Mouse (Mus musculus): ENCODE data around the gene Gja1. TPM values are rescaled to one million over a fixed set of nuclear protein-coding genes. Genes with fewer than 3 reads are reported as not detected.

Gja1 gene
- 10 to 100 TPM in 1 of 2 experiments, 1 to 10 TPM in 1; 7.7 to 56.8 TPM for polyA plus RNA-seq (2012; fragmentation: generic; extraction: Trizol)

DNA sequence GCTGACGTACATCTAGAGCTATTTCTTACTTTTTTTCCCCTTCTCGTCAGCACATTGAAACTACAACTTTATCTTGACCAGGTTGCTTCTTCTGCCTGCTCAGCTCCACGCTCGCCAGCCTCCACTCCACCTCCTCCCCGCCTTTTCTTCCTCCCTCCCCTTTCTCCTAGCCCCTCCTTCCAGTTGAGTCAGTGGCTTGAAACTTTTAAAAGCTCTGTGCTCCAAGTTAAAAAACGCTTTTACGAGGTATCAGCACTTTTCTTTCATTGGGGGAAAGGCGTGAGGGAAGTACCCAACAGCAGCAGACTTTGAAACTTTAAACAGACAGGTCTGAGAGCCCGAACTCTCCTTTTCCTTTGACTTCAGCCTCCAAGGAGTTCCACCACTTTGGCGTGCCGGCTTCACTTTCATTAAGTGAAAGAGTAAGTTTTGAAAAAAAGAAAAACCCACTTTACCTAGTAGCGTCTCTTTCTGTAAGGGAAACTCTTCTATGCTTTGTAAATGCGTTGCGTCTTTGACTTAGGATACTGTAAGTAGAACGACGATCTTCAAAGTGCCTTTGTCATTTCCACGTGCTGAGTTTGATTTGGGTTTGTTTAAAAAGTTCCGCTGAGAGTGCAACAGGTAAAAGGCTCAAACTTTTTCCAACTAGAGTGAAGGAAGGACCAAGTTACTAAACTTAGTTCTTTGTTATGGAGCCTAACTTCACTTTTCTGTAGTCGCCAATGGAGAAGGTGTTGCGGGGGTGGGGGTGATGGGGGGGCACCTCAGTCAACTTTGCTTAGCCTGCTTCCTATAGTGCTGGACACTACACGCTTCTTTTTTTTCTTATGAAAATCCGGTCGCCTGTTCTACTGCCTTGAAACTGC is at the start of gene Gja1:
Gene Gja1 (plus strand): TSS at position 234 of the 869 bp plus-strand sequence.

Other genes starting within 250 kb of the Gja1 start
- 1 to 10 TPM in 1 of 2 experiments, under 1 TPM in 1; 0.07 to 1.2 TPM for gene Tbc1d32, start 148.6 kb upstream of the Gja1 start, polyA plus RNA-seq (2012; fragmentation: generic; extraction: Trizol)